Mouse (Mus musculus) heart, embryonic 11.5 days (tissue): ENCODE results near the gene Gm34653. TPM values are rescaled to one million over a fixed set of nuclear protein-coding genes. Genes with fewer than 3 reads are reported as not detected.
"Not testable (repeated sequence)": the region's sequence is repeated elsewhere in the genome, so short reads cannot be mapped to it uniquely, and the experiment has no call there.

Source experiments
- ATAC-seq: fragments of 200-750 bp; cut with Nextera tagmentation; replicated peaks from 2 replicates; pipeline ENCODE4 v1.8.0; 2017; ENCODE audit warnings: moderate library complexity; ENCODE audit not compliant: insufficient number of reproducible peaks, low FRiP score, low TSS enrichment
- H3K27ac ChIP-seq: fragments of 300-500 bp; sonication (generic); 2 replicates; pipeline ENCODE4 v1.5.1; 2014; ENCODE audit warnings: mild to moderate bottlenecking, low read depth, low read length
- H3K27me3 ChIP-seq: fragments of 300-500 bp; sonication (generic); 2 replicates; pipeline ENCODE4 v1.6.1; 2014; ENCODE audit warnings: mild to moderate bottlenecking, low read length, mixed read lengths; ENCODE audit not compliant: control insufficient read depth, insufficient read depth
- H3K36me3 ChIP-seq: fragments of 300-500 bp; sonication (generic); 2 replicates; pipeline ENCODE4 v1.6.1; 2014; ENCODE audit warnings: mild to moderate bottlenecking, low read length, moderate library complexity, mixed read lengths; ENCODE audit not compliant: control insufficient read depth, insufficient read depth
- H3K4me1 ChIP-seq: fragments of 300-500 bp; sonication (generic); 2 replicates; pipeline ENCODE4 v1.6.1; 2014; ENCODE audit warnings: low read length; ENCODE audit not compliant: control insufficient read depth, insufficient read depth
- H3K4me2 ChIP-seq: fragments of 300-500 bp; sonication (generic); 2 replicates; pipeline ENCODE4 v1.6.1; 2014; ENCODE audit warnings: mild to moderate bottlenecking, moderate library complexity
- H3K4me3 ChIP-seq: fragments of 300-500 bp; sonication (generic); 2 replicates; pipeline ENCODE4 v1.5.1; 2014; ENCODE audit warnings: low read depth, low read length
- H3K9ac ChIP-seq: fragments of 300-500 bp; sonication (generic); 2 replicates; pipeline ENCODE4 v1.6.1; 2014; ENCODE audit warnings: mild to moderate bottlenecking, low read depth, low read length, moderate library complexity
- H3K9me3 ChIP-seq: fragments of 300-500 bp; sonication (generic); replicated peaks from 2 replicates; pipeline ENCODE4 v1.6.1; 2016; ENCODE audit warnings: low read length; ENCODE audit not compliant: control insufficient read depth
- WGBS: fragments of 180-500 bp; shearing (Covaris S2); extraction: QIAGEN DNeasy Blood & Tissue Kit; methylation state at CpG from one replicate; pipeline ENCODE4 v1.1.7; 2014; ENCODE audit not compliant: insufficient replicate concordance; 5-methylcytosine and 5-hydroxymethylcytosine counted together
- polyA plus RNA-seq: library from polyadenylated mRNA; unstranded; fragments of >200 nt; fragmentation: Nextera tagmentation; extraction: Ambion mirVana; gene quantifications from 2 replicates; pipeline ENCODE4 v1.2.1, GENCODE M21; 2014

Gene Gm34653
- polyA plus RNA-seq, 1 experiment from 2014 or later = not detected

DNA sequence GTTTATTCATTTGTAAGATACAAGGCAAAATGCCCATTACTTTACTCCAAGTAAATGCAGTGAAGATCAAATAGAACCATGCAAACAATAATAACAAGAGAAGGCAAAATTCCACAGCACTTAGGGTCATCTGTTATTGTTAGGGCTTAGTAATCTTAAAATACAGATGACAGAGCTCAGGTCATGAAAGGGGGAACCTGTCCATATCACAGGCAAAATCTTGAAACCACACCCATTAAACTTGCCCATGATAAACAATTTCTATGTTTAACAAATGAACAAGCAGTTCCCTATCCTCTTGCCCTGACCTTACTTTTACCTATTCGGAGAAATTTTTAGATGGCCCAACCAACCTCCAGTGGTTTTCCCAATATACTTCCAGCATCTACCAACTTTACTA is 23.2 kb upstream of the Gm34653 start:
- no peak for ATAC-seq
- Histone ChIP-seq H3K27me3 (no peaks in the 10 kb centered on the region), H3K4me3 (no peak overlapping the region), H3K9ac (no peak overlapping the region), H3K9me3 (no peaks in the 10 kb centered on the region), H3K36me3 (peaks cover 5% of the 10 kb centered on the region; the same call in 1 of the 2 replicates), H3K4me1 (no peaks in the 10 kb centered on the region), H3K27ac (no peak overlapping the region), H3K4me2 (no peak overlapping the region)
- 79% methylated on average over 1 of the region's 1 CpGs for WGBS

DNA sequence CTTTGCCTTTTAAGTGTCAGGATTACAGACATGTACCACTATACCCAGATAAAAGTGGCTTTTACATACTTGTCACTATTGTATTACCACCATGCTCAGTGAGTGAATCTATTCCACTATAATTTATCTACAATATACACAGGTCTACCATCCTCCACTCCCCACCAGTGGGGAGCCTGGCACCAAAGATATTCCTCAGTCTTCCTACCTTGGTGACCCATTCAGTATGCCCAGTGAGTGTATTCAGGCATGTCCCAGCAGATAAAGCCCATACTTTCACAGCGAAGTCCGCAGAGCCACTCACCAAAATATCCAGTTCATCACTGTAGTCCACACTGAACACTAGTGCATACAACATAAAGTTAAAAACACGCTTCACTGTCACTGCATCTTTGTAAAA is 22.0 kb upstream of the Gm34653 start:
- Histone ChIP-seq H3K4me2 (no peak overlapping the region), H3K4me3 (no peak overlapping the region), H3K36me3 (peaks cover 9% of the 10 kb centered on the region), H3K4me1 (no peaks in the 10 kb centered on the region), H3K27me3 (no peaks in the 10 kb centered on the region), H3K9me3 (no peaks in the 10 kb centered on the region), H3K9ac (no peak overlapping the region), H3K27ac (no peak overlapping the region)
- WGBS = 93% methylated on average over 3 of the region's 3 CpGs
- ATAC-seq = no peak

DNA sequence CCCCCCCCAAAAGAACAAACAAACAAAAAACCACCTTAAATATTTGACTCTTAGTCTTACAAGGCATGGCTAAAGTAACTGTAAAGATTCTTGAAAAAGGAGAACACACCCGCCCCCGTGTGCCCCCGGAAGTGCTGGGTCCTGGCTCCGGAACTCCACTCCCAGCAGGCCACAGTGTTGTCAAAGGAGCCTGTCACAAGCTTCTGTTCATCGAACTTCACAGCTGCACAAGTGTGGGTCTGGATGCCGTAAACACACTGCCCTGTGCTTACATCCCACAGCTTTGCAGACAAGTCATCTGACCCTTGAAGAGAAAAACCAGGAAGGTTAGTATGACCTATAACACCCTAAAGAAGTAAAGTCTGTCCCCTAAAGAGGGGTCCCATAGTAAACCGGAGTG is 20.1 kb upstream of the Gm34653 start:
- WGBS = 84% methylated on average over 7 of the region's 7 CpGs
- no peak overlapping the region for H3K4me3 ChIP-seq
- ATAC-seq = no peak
- H3K27ac ChIP-seq = no peak overlapping the region
- H3K9ac ChIP-seq = no peak overlapping the region
- no peak overlapping the region for H3K4me2 ChIP-seq
- H3K9me3 ChIP-seq = no peaks in the 10 kb centered on the region
- H3K27me3 ChIP-seq = no peaks in the 10 kb centered on the region
- H3K4me1 ChIP-seq = no peaks in the 10 kb centered on the region
- H3K36me3 ChIP-seq = peaks cover 17% of the 10 kb centered on the region

DNA sequence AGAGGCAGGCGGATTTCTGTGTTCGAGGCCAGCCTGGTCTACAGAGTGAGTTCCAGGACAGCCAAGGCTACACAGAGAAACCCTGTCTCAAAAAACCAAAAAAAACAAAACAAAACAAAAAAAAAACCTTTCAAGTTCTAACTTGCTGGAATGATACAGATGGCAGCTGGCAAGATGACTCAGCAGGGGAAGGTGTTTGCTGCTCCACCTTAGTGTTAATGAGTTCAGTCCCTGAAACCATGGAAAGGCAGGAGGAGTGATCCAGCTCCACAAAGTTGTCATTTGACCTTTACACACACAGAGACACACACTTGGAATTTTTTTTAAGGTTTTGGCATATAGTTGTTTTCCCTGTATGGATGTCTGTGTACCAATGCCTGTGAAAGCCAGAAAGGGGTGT is 16.9 kb upstream of the Gm34653 start:
- not testable (repeated sequence) for H3K4me1 ChIP-seq, H3K27me3 ChIP-seq, H3K4me3 ChIP-seq, H3K9me3 ChIP-seq, H3K4me2 ChIP-seq, H3K27ac ChIP-seq, H3K9ac ChIP-seq, ATAC-seq
- peaks cover 19% of the 10 kb centered on the region for H3K36me3 ChIP-seq
- 95% methylated on average over 2 of the region's 2 CpGs for WGBS

DNA sequence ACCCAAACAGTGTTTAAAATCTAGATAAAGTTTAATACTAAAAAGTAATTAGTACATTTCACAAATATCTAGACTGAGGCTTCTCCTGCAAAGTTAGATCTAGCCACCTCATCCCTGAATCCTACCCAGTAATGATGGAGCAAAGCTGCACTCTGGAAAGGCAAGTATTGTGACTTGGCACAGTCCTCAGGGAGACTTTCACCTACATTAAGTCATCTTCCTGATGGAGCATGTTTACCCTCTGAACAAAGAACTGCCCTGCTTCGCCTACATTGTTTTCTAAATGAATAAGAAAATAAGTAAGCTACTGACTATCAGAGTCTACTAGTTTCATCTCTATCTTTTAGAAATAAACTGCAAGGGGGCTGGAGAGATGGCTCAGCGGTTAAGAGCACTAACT is 14.3 kb upstream of the Gm34653 start:
- H3K4me2 ChIP-seq = no peak overlapping the region
- no peak overlapping the region for H3K4me3 ChIP-seq
- H3K27ac ChIP-seq = no peak overlapping the region
- no peaks in the 10 kb centered on the region for H3K4me1 ChIP-seq
- no peak for ATAC-seq
- WGBS = 94% methylated on average over 2 of the region's 2 CpGs
- peaks cover 17% of the 10 kb centered on the region for H3K36me3 ChIP-seq
- H3K9me3 ChIP-seq = no peaks in the 10 kb centered on the region
- no peak overlapping the region for H3K9ac ChIP-seq
- no peaks in the 10 kb centered on the region for H3K27me3 ChIP-seq

DNA sequence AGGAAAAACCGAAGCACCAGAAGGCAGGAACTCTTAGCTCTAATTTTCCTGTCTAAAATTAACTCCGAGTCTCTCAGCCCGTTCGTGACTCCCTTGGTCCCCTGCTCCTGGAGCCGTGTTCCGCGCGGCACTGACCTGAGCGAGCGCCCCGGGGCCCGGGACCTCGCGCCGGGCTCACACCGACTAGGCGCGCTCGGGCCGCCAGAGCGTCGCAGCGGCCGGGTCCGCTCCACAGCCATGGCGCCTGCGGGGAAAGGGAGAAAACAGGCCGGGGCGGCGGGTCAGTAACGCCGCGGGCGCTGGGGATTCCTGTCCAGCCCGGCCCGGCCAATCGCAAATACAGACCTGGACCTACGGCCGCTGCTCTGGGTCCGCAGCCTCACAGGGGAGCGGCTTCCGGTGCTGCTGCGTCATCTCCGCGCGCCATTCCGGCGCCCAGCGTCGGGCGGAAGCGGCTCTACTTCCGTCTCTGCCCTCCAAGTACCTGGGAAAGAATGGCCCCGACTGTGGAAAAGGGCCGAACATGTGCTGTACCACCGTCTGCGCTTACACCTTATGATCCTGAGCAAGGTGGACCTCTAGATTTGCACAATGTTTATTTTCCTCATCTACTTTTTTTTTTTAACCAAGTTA is 6.9 kb upstream of the Gm34653 start, which contains the start of gene Fbxw2:
Gene Fbxw2, minus strand, starts transcription at position 485 of the 633 bp plus-strand sequence.
- Histone ChIP-seq H3K9ac (peak within 1 kb of the TSS; percentile 92), H3K27ac (peak within 1 kb of the TSS; percentile 86), H3K4me3 (peak within 1 kb of the TSS; percentile 93), H3K9me3 (no peaks in the 10 kb centered on the region), H3K4me2 (peak within 1 kb of the TSS; percentile 82), H3K36me3 (no peaks in the 10 kb centered on the region), H3K27me3 (no peaks in the 10 kb centered on the region), H3K4me1 (peaks cover 7% of the 10 kb centered on the region)
- WGBS = under 1% methylated on average over 57 of the region's 57 CpGs
- peak; percentile 94 for ATAC-seq

DNA sequence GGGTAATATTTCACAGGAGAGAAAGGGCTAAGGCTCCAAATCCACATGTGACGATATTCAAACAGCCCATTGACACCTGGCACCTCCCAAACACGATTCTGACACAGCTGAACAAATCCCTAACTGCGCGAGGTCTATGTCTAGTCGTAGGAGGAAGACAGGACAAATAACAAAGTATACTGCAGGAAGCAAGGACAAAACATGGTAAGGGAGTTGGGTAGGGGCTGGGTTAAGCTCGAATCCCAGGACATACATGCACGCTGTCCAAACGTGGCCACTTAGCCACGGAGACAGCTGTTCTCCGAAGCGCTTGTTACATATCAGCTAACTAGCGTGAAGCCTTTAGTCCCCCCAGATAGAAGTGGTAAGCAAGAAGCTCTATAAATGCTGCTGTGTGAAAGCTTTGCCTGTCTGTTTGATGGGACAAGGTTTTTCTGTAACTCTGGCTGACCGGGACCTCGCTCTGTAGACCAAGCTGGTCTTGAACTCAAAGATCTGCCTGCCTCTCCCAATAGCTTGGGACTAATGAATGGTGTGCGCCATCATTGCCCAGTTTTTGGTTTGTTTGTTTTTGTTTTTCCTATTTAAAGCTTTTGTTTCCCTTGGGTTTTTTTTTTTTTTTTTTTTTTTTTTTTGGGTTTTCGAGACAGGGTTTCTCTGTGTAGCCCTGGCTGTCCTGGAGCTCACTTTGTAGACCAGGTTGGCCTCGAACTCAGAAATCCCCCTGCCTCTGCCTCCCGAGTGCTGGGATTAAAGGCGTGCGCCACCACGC is 6.2 kb upstream of the Gm34653 start:
- Histone ChIP-seq H3K9ac (peak overlapping the region; percentile 92), H3K4me1 (peaks cover 7% of the 10 kb centered on the region), H3K27me3 (no peaks in the 10 kb centered on the region), H3K9me3 (no peaks in the 10 kb centered on the region), H3K4me3 (peak overlapping the region; percentile 93), H3K36me3 (no peaks in the 10 kb centered on the region), H3K4me2 (peak overlapping the region; percentile 82), H3K27ac (peak overlapping the region; percentile 86)
- WGBS = 35% methylated on average over 20 of the region's 21 CpGs
- no peak for ATAC-seq

DNA sequence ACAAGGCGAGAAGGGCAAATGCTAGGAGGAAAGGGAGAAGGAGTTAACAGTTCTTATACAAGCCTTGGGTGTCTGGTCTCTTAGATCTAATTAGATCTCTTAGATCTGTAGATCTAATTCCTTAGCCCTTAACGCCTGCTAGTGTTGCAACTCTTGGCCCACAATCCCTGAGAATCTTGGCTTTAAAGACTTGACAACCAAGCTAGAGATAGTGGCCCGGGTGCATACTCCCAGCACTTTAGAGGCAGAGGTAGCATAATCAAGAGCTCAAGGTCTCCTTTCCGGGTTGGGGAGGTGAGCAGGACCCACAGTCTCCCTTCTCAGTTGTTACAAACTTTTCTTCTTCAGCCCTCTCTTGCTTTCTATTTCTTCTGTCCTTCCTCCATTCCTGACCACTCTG is 5.2 kb upstream of the Gm34653 start:
- Histone ChIP-seq H3K27ac (no peak overlapping the region), H3K9me3 (no peaks in the 10 kb centered on the region), H3K4me2 (no peak overlapping the region), H3K36me3 (no peaks in the 10 kb centered on the region), H3K9ac (no peak overlapping the region), H3K4me1 (peaks cover 7% of the 10 kb centered on the region), H3K27me3 (no peaks in the 10 kb centered on the region), H3K4me3 (no peak overlapping the region)
- 82% methylated on average over 4 of the region's 4 CpGs for WGBS
- ATAC-seq = no peak
